Mouse (Mus musculus): ENCODE data around the gene Mapk14. TPM values are rescaled to one million over a fixed set of nuclear protein-coding genes. Genes with fewer than 3 reads are reported as not detected.

Mapk14 gene
- total and polyA plus RNA-seq, 3 experiments = 61.5 to 93.2 TPM; not detected in 1

- Histone ChIP-seq H3K27ac (ENCODE audit: control insufficient read depth, low read depth, low read length) (no peak overlapping the region), H3K9ac (ENCODE audit: control insufficient read depth, low read depth, low read length, poor library complexity, severe bottlenecking) (no peak overlapping the region), H3K79me2 (ENCODE audit: control insufficient read depth, insufficient read depth, low read length, poor library complexity) (peaks cover 69% of the 10 kb centered on the region), H3K4me3 (ENCODE audit: control insufficient read depth in 1 of 2, insufficient read depth in 1 of 2, low read depth in 2 of 2, low read length in 2 of 2) (no peak overlapping the region), H3K9me3 (replicated peaks; ENCODE audit: insufficient read depth, low read length) (no peaks in the 10 kb centered on the region), H3K27me3 (ENCODE audit: control insufficient read depth in 1 of 2, insufficient read depth in 2 of 2, low read length in 2 of 2) (no peaks in the 10 kb centered on the region), H3K4me1 (ENCODE audit: control insufficient read depth in 1 of 2, insufficient read depth in 2 of 2, low read length in 2 of 2) (peaks cover 16 to 55% of the 10 kb centered on the region in 2 experiments), H3K36me3 (ENCODE audit: control insufficient read depth in 1 of 2, insufficient read depth in 2 of 2, low read length in 2 of 2) (peaks cover 3 to 91% of the 10 kb centered on the region in 2 experiments)
- DNase-seq (ENCODE audit: low read depth, low spot score) = no peak
- TF ChIP-seq ETS1 (IDR thresholded peaks at IDR 0.05; ENCODE audit: low read depth, low read length) = no peak
- TF ChIP-seq MAZ (IDR thresholded peaks at IDR 0.05; ENCODE audit: low read depth, low read length) = no peak
- TF ChIP-seq ZMIZ1 (IDR thresholded peaks at IDR 0.05; ENCODE audit: low read depth, low read length) = no peak
- no peak for TF ChIP-seq TAL1 (IDR thresholded peaks at IDR 0.05; ENCODE audit: low read length)
- no peak for TF ChIP-seq GABPA (IDR thresholded peaks at IDR 0.05; ENCODE audit: low read depth, low read length)
- no peak for TF ChIP-seq JUND (IDR thresholded peaks at IDR 0.05; ENCODE audit: low read depth, low read length)
- TF ChIP-seq POLR2A (IDR thresholded peaks at IDR 0.05; ENCODE audit: control insufficient read depth in 1 of 2, insufficient read depth in 1 of 2, low read depth in 1 of 2, low read length in 2 of 2, poor library complexity in 1 of 2) = no peak
- no peak for TF ChIP-seq USF1 (IDR thresholded peaks at IDR 0.05; ENCODE audit: low read depth, low read length)
- TF ChIP-seq HCFC1 (IDR thresholded peaks at IDR 0.05; ENCODE audit: low read depth, low read length) = no peak
- TF ChIP-seq POLR2AphosphoS2 (IDR thresholded peaks at IDR 0.05; ENCODE audit: low read length) = no peak
- TF ChIP-seq MAX (IDR thresholded peaks at IDR 0.05; ENCODE audit: low read length) = no peak
Measured at GRCm38 (mm10) chr17:28698672-28699071, 7.5 kb downstream of the Mapk14 start.

- Histone ChIP-seq H3K4me1 (ENCODE audit: control insufficient read depth in 1 of 2, insufficient read depth in 2 of 2, low read length in 2 of 2) (peaks cover 16 to 55% of the 10 kb centered on the region in 2 experiments), H3K9me3 (replicated peaks; ENCODE audit: insufficient read depth, low read length) (no peaks in the 10 kb centered on the region), H3K4me3 (ENCODE audit: control insufficient read depth in 1 of 2, insufficient read depth in 1 of 2, low read depth in 2 of 2, low read length in 2 of 2) (no peak overlapping the region), H3K79me2 (ENCODE audit: control insufficient read depth, insufficient read depth, low read length, poor library complexity) (peaks cover 67% of the 10 kb centered on the region), H3K9ac (ENCODE audit: control insufficient read depth, low read depth, low read length, poor library complexity, severe bottlenecking) (no peak overlapping the region), H3K27ac (ENCODE audit: control insufficient read depth, low read depth, low read length) (peak overlapping the region; percentile 2; the same call in 1 of the 2 replicates), H3K36me3 (ENCODE audit: control insufficient read depth in 1 of 2, insufficient read depth in 2 of 2, low read length in 2 of 2) (peaks cover 5 to 82% of the 10 kb centered on the region in 2 experiments), H3K27me3 (ENCODE audit: control insufficient read depth in 1 of 2, insufficient read depth in 2 of 2, low read length in 2 of 2) (no peaks in the 10 kb centered on the region)
- peak; percentile 86 for DNase-seq (ENCODE audit: low read depth, low spot score)
- TF ChIP-seq MXI1 (IDR thresholded peaks at IDR 0.05; ENCODE audit: low read depth, low read length) (peak; percentile 100), TAL1 (IDR thresholded peaks at IDR 0.05; ENCODE audit: low read length) (peak; percentile 78), POLR2AphosphoS2 (IDR thresholded peaks at IDR 0.05; ENCODE audit: low read length) (no peak), MYC (IDR thresholded peaks at IDR 0.05; ENCODE audit: low read depth, low read length) (peak; percentile 98), JUND (IDR thresholded peaks at IDR 0.05; ENCODE audit: low read depth, low read length) (no peak), E2F4 (IDR thresholded peaks at IDR 0.05; ENCODE audit: borderline replicate concordance, low read depth, low read length) (no peak), ELF1 (IDR thresholded peaks at IDR 0.05; ENCODE audit: low read depth, low read length) (0 out of 2 replicates have a peak, but pooled peaks have one; percentile 21), CHD2 (IDR thresholded peaks at IDR 0.05; ENCODE audit: low read length) (no peak), RAD21 (IDR thresholded peaks at IDR 0.05; ENCODE audit: low read depth, low read length) (no peak), MYB (IDR thresholded peaks at IDR 0.05; ENCODE audit: low read depth, low read length) (no peak), ZMIZ1 (IDR thresholded peaks at IDR 0.05; ENCODE audit: low read depth, low read length) (no peak), CTCF (IDR thresholded peaks at IDR 0.05 in 2 of 3, conservative IDR thresholded peaks at IDR 0.05 in 1 of 3; ENCODE audit: control insufficient read depth in 1 of 3, insufficient read depth in 1 of 3, low read depth in 2 of 3, low read length in 3 of 3, poor library complexity in 1 of 3, severe bottlenecking in 1 of 3) (no peak), RCOR1 (IDR thresholded peaks at IDR 0.05; ENCODE audit: low read depth, low read length) (peak; percentile 88), BHLHE40 (IDR thresholded peaks at IDR 0.05; ENCODE audit: borderline replicate concordance, low read depth, low read length) (peak; percentile 76), MEF2A (IDR thresholded peaks at IDR 0.05; ENCODE audit: extremely low read depth, insufficient replicate concordance, low read depth, low read length, poor library complexity, severe bottlenecking) (no peak), GATA1 (IDR thresholded peaks at IDR 0.05; ENCODE audit: low read depth, low read length) (peak; percentile 85), USF1 (IDR thresholded peaks at IDR 0.05; ENCODE audit: low read depth, low read length) (peak; percentile 91), EP300 (IDR thresholded peaks at IDR 0.05; ENCODE audit: low read depth in 1 of 2, low read length in 2 of 2) (peak; percentile 77 to 82), ETS1 (IDR thresholded peaks at IDR 0.05; ENCODE audit: low read depth, low read length) (peak; percentile 81), UBTF (IDR thresholded peaks at IDR 0.05; ENCODE audit: borderline replicate concordance, insufficient read depth, low read depth, low read length) (peak; percentile 95; the same call in 1 of the 2 replicates), TBP (IDR thresholded peaks at IDR 0.05; ENCODE audit: low read depth, low read length) (peak; percentile 98), TCF12 (IDR thresholded peaks at IDR 0.05; ENCODE audit: low read depth, low read length) (peak; percentile 76), ZKSCAN1 (IDR thresholded peaks at IDR 0.05; ENCODE audit: low read depth, low read length) (no peak), USF2 (IDR thresholded peaks at IDR 0.05; ENCODE audit: borderline replicate concordance in 1 of 2, insufficient read depth in 1 of 2, low read depth in 1 of 2, low read length in 2 of 2) (peak in 1 of 2 experiments; percentile 50; a peak in 1 of 4 replicates), ZNF384 (IDR thresholded peaks at IDR 0.05; ENCODE audit: low read depth, low read length) (peak; percentile 68; the same call in 1 of the 2 replicates), HCFC1 (IDR thresholded peaks at IDR 0.05; ENCODE audit: low read depth, low read length) (no peak), POLR2A (IDR thresholded peaks at IDR 0.05; ENCODE audit: control insufficient read depth in 1 of 2, insufficient read depth in 1 of 2, low read depth in 1 of 2, low read length in 2 of 2, poor library complexity in 1 of 2) (no peak)
Measured at GRCm38 (mm10) chr17:28699789-28700188, 8.7 kb downstream of the Mapk14 start.
